Mouse (Mus musculus) monocyte, adult 5-6 weeks (primary cell): ENCODE data around the gene Ccdc71l. TPM values are rescaled to one million over a fixed set of nuclear protein-coding genes. Genes with fewer than 3 reads are reported as not detected.

Experiments
- ATAC-seq: fragments of 153-309, 156-312 bp; replicated peaks from 2 replicates; pipeline ENCODE4 v1.8.0; 2017; ENCODE audit warnings: mild to moderate bottlenecking; ENCODE audit not compliant: low TSS enrichment, insufficient number of reproducible peaks, severe bottlenecking, poor library complexity, low FRiP score
- total RNA-seq: library from RNA; stranded (forward); fragments of 200-1000, 200-491, 200-594 nt; gene quantifications from 3 replicates; pipeline ENCODE4 v1.2.3, GENCODE M21; 2017

Gene Ccdc71l
- 29.5 to 32.1 TPM (median 30.3 TPM) in 3 replicates for total RNA-seq

DNA sequence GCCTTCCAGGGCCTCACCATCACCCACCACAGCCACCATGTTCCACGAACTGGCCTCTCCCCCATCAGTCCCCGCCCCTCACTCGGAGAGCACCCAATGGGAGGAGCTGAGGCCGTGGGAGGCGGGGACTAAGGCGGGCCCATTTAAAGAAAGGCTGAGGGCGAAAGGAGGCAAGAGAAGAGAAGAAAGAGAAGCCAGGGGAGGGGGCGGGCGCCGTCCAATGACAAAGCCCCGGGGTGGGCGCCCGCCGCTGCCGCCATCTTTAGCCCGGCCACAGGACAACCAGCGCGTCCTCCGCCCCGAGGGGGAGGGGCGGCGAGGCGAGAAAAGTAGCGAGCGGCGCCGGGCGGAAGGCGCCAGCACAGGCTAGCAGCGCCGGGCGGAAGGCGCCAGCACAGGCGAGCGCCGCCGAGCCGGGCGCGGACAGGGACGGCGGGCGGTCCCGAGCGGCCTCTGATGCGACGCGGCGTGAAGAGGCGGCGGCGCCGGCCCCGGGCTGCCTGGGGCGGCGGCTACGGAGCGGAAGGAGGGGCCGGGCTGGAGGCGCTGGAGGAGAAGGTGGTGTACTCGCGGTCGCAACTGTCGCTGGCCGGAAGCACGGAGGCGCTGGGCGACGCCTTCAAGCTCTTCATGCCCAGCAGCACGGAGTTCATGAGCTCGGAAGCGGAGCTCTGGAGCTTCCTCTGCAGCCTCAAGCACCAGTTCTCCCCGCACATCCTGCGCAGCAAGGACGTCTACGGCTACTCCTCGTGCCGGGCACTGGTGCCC, at the start of gene Ccdc71l:
Gene Ccdc71l, plus strand, starts transcription at position 177 of the 768 bp plus-strand sequence.
- peak; percentile 76 for ATAC-seq

DNA sequence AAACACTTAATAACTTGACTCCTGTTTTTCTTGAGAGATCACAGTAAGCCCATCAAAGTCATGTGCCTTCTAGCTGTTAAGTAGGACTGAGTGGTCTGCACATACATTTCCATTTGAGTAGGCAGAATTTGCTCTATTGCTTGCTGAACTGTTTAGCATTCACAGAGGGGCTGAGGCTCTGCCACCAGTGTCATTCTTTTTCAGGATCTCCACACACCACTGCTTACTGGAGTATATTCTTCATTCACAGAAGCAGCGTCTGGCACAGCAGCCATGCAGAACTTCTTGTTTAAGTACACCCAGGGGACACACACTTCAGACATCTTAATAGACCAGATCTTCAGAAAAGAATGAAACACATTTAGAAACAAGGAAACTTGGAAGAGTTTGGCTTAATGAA, 39.4 kb upstream of the Ccdc71l start:
- no peak for ATAC-seq

GRCm38 (mm10) chr12:32343487-32343886, 35.0 kb upstream of the Ccdc71l start:
- no peak for ATAC-seq

DNA sequence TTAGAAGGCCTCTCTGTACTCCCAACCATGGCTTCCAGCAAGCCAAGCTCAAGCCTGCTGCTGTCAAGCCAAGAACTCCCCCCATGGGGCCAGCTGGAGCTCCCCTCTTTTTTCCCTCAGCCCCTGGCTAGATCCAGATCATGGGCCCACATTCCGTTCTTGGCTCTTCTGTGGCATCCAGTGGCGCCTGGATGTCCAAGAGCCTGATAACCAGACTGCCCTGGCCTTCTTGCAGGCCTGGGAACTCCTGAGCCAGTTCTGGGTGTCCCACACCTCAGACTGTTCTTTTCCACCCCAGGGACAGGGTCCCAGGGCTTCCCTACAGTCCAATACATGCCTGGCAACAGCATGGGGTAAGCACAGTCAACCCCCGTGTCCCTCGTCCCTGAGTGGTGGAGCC, 32.4 kb upstream of the Ccdc71l start:
- no peak for ATAC-seq

- no peak for ATAC-seq
These were observed 30.0 kb upstream of the Ccdc71l start for GRCm38 (mm10) chr12:32348493-32348892.

DNA sequence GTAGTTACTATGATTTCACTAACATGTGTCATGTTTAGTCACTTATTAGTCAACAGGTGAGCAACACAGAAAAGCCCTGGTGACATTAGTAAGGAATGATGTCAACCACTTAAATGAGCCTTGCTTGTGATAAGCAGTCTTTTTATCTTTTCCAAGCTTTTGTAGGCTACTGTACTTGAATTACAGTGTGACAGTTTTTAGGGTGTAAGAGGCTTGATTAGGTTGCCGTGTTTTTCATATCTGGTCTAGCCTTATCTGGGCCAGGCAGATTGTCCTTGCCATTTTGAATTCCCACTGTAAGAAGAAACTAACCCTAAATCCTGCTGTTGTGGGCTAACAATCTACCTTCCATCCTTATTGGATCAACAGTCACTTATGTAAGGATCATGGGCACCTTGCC, 26.6 kb upstream of the Ccdc71l start:
- ATAC-seq, result no peak

DNA sequence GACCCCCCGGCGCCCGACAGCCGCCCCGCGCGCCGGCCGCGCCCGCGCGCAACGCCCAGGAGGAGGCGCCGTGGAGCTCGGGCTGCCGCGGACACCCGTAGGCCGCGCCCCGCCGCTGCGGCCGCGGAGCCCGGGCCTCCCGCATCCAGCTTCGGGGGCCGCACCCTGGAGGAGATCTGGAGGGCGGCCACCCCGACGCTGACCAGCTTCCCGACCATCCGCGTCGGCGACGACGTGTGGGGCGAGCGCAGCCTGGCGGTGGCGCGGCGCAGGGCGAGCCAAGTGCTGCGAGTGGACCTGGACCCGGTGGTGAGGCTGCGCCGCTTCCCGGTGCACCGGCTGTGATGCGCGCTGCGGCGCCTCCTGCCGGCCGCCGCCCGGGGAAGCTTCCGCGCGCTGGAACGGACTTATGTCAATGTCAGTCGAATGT, 807 bp downstream of the Ccdc71l start:
- peak; percentile 55 for ATAC-seq

DNA sequence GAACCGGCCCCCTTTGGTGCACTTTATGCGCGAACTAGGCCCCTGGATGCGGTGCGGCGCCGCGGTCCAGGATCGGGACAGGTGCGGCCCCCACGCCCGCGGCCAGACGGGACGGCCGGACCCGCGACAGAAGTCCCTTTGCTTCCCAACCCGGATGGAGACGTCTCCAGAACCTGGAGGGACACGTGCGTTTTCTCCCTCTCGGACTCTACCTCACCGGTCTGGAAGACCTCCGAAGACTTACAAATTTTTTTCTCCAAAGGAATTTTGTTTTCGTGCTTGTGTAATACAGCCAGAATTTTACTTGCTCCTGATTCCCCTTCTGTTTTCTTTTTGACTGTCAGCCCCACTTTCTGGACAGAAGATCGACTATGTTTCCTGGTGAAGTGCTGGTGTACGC, 1.2 kb downstream of the Ccdc71l start:
- ATAC-seq, result no peak

GRCm38 (mm10) chr12:32380457-32380856, 2.0 kb downstream of the Ccdc71l start:
- no peak for ATAC-seq

DNA sequence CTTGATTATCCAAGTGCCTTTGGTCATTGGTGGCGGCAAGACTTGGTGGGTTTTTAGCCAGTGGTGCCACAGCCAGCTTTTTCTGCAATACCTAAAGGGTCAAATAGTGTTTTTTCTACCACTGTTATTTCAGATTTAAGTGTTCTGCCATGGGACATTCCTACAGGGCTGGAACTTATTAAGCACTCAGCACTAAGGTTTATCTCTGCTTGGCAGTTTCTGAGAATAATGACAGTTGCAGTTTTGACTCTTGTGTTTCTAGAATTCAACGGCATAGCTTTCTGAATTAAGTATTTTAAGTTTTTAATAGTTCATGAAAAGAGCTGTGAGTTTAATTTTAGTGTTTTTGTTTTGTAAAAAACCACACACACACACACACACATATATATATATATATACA, 2.5 kb downstream of the Ccdc71l start:
- no peak for ATAC-seq

- no peak for ATAC-seq
These were observed 41.0 kb downstream of the Ccdc71l start for GRCm38 (mm10) chr12:32419537-32419936.

DNA sequence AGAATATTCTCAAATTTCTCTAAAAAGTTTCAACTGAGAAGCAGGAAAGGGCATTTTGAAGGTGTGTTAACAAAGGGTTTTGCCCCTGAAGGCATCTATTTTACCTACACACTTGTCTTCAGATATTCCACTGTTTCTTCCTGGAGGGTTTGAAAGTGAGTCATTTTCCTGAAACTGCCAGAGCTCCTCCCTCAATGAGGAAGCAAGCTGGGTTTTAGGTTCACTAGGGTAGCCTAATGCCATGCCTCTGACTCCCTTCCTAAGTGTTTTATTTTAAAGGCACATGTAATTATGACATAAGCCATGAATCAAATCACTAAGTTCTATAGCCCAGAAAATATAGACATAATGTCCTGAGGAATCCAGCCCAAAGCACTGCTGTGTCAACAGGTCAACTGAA, 49.3 kb downstream of the Ccdc71l start:
- no peak for ATAC-seq

- ATAC-seq, result no peak; the same call in 1 of the 2 replicates
These were observed 52.5 kb downstream of the Ccdc71l start for GRCm38 (mm10) chr12:32431004-32431403.

Other genes with a start within 250 kb of the Ccdc71l start
- gene Pik3cg, start 170.0 kb upstream of the Ccdc71l start, total RNA-seq, result 43.6 to 67.8 TPM (median 52.4 TPM) in 3 replicates